Mouse (Mus musculus): ENCODE measurements around the gene Eomes.

Gene Eomes

DNA sequence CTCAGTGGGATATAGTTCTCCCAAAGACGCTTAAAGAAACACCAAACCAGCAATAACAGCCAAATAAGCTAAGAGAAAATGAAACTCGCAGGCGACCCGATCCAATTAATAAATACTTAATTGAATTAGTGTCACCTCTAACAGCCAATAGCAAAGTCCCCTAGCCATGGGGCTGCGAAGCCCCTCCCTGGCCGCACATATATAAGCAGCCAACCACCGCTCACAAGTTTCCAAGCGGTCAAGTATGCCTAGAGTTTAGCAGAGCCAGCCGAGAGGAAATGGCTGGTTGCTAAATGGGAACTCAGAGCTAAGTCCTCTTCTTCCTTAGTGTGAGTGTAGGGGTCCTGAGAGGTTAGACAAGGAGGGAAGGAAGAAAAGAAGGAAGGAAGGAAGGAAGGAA, at the start of gene Eomes:
Gene Eomes (plus strand): TSS at position 252 of the 400 bp plus-strand sequence.
- DNase-seq, result no peak

GRCm38 (mm10) chr9:118444809-118445208, 33.2 kb upstream of the Eomes start:
- no peak for DNase-seq

DNA sequence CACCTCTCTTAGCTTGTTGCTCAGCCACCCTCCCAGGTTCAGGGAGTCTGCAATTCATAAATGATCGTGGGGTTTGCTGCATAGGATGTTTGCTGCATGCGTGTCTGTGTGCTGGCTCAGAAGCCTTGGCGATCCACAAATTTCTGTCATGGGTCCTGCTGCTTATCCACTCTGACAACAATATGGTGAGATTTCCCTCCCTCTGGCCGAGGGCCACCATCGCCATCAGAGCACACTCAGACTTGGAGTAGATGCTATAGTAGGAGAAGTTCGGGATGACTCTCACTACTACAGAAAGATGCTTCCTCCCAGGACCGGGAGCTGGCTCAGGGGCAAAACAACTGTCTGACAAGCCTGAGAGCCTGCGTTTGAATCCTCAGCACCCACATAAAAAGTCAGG, 28.7 kb upstream of the Eomes start:
- no peak for DNase-seq

- DNase-seq, result no peak
Measured at GRCm38 (mm10) chr9:118453427-118453826, 24.6 kb upstream of the Eomes start.

DNA sequence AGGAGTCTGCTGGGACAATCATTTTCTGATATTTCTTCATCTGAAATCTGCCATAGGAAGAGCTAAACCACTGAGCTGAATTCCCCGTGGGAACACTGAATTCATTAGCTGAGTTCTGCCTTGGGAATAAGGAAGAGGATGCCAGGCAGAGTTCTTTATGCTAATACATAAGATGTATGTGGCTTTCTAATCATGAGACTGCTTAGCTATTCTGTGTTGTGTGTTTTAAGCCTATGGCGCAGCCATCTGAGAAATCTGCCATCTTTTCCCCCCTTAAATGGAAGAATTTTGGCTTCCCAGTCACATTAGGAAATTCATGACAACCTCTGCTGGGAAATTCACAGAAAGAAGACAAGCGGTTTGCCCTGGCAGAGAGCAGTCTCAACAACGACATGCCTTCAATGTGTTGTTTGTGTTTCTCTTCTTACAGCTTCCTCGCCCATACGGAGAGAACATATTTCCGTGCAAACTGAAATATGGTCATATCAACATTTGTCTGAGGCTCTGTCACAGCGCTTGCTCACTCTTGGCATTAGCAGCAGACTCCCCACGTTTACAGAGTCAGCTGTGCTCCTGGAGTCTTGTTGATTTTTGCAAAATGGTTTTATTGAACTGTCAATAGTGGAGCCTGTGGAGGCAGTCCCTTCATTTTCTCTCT, 22.7 kb upstream of the Eomes start:
- DNase-seq, result no peak

DNA sequence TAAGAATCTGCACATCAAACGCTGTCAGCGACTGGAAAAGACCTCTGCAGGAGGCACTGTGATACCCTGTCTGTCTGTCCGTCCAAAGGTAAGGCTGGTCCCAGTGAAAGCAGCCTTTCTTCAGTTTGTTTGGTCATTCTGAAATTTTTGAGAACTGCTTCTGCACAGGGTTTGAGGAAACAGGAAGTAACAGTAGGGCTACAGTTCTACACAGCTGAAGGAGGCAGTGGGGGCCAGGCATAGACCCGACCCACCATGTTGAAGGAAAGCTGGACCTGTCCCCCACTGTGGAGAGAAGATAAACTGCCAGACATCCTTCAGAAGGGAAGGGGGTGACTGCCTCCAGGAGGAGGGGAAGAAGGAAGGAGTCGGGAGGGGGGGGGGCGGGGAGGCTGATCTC, 21.6 kb upstream of the Eomes start:
- no peak for DNase-seq

DNA sequence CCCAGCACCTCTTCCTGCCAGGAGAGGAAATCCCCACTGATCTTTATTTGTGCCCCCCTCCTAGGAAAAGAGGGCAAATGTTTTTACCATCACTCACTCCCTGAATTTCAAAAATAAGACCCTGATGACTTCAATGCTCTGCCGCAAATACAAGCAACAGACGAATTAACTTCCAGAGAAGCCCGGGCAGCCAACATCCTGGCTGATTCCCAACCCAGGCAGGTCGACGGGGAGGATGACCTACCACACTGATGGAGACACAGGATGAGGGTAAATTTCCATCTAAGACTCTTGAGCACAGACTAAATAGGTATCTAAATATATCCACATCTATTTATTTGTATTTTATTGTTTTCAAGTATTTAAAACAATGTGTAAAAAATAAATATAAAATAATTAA, 20.0 kb upstream of the Eomes start:
- DNase-seq, result no peak

DNA sequence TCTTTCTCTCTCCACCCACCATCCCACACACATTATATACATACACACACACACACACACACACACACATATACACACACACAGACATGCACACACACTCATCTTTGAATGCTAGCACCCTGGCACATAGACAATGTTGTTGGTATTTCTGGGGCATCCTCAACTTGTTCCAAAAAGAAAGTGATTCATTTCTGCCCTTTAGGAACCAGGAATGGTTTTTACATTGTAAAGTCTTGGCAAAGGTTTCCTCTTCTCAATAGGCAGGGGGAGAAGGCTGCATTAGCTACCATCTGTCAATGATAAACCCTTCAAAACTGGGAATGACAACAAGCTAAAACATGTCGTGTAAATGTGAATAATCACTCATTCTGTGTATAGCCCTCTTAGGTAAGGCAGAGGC, 14.0 kb upstream of the Eomes start:
- DNase-seq, result no peak

- DNase-seq, result no peak
Measured at GRCm38 (mm10) chr9:118468301-118468700, 9.7 kb upstream of the Eomes start.

GRCm38 (mm10) chr9:118469272-118469671, 8.7 kb upstream of the Eomes start:
- no peak for DNase-seq

DNA sequence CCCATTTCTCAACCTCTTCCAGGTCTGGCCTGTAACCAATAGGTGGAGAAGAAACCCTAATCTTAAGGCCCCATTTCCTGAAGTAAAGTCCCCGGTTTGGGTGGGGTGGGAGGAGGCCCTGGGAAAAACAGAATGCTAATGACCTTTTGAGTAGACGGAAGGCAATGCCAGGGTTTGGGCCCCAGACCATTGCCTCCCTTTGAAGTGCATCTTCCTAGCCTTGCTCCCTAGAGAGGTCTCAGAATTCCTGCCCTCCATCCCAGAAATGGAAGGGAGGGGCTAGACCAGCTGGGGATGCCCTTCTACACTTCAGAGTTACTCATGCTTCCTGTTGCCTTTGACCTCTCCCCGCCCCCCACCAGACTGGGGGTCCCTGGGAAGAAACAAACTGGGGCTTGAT, 6.7 kb upstream of the Eomes start:
- DNase-seq, result no peak

DNA sequence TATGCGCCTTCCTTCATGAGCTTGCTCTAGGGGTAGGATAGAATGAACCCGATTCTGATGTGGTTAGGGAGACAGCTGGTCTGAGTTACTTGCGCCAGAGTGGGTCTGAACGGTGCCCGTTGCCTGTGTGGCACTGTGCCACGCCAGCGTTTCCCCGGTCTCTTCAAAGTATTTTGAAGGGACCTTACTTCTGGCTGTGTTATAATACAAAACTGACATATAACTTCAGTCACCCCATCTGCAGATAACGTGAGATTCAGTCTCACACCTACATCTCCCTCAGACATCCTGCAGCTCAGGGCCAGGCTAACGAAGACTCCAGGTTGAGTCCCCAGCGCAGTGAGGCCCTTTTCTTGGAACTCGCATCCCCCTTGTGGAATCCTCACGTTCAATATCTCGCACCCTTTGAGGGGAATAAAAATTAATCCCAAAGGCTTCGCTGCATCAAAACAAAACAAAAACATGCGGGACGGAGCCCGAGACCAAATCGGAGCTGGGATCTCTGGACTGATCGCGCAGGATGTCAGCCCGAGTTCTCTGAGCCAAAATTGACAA, 1.7 kb upstream of the Eomes start:
- DNase-seq, result no peak

GRCm38 (mm10) chr9:118476766-118477271, 1.2 kb upstream of the Eomes start:
- no peak for DNase-seq

GRCm38 (mm10) chr9:118477281-118477931, 606 bp upstream of the Eomes start:
- DNase-seq, result no peak

DNA sequence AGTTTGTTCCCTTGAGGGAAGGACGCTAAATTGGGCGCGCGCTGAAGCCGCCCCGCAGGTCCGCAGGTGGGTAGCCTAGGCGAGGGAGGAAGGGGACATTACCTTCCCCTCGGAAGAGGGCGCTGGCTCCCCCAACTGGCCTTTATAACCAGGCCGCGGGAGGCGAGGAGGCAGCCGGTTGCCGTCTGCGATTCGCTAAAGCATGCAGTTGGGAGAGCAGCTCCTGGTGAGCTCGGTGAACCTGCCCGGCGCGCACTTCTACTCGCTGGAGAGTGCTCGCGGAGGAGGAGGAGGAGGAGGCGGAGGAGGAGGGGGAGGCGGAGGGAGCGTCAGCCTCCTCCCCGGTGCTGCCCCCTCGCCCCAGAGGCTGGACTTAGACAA, 436 bp downstream of the Eomes start:
- DNase-seq, result peak; percentile 19

DNA sequence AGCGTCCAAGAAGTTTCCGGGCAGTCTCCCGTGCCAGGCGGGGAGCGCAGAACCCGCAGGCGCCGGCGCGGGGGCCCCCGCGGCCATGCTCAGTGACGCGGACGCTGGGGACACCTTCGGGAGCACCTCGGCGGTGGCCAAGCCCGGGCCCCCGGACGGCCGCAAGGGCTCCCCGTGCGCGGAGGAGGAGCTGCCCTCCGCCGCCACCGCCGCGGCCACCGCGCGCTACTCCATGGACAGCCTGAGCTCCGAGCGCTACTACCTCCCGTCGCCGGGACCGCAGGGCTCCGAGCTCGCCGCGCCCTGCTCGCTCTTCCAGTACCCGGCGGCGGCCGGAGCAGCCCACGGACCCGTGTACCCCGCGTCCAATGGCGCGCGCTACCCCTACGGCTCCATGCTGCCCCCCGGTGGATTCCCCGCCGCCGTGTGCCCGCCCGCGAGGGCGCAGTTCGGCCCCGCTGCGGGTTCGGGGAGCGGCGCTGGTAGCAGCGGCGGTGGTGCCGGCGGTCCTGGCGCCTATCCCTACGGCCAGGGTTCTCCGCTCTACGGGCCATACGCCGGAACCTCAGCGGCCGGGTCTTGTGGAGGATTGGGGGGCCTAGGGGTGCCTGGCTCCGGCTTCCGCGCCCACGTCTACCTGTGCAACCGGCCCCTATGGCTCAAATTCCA, 961 bp downstream of the Eomes start:
- no peak for DNase-seq

- DNase-seq, result no peak
Measured at GRCm38 (mm10) chr9:118479508-118480291, 1.7 kb downstream of the Eomes start.

- no peak for DNase-seq
Measured at GRCm38 (mm10) chr9:118480292-118480690, 2.3 kb downstream of the Eomes start.

DNA sequence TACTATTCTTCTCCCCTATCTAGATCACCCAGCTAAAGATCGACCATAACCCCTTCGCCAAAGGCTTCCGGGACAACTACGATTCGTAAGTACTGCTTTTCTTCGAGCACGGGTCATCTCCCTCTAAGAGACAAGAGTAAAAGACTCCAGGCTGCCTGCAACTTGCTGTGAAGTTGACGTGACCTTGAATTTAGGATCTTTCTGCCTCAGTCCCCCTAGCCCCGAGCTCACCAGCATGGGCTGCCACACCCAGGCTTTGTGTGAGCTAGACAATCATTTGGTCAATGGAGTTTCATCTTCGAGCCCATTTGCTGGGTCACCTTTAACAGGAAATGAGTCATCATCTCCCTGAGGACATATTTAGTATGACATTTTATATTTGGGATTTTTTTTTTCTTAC, 4.2 kb downstream of the Eomes start:
- DNase-seq, result no peak

GRCm38 (mm10) chr9:118486361-118487095, 8.5 kb downstream of the Eomes start:
- DNase-seq, result no peak

- no peak for DNase-seq
Measured at GRCm38 (mm10) chr9:118487096-118487395, 9.0 kb downstream of the Eomes start.

GRCm38 (mm10) chr9:118487636-118488035, 9.6 kb downstream of the Eomes start:
- no peak for DNase-seq

Data from kidney, adult 11 months (tissue).